Mouse (Mus musculus) embryonic fibroblast, embryonic 13.5 days (primary cell): Measurements from ENCODE around the gene Lxn.

Experiments
- CTCF ChIP-seq: IDR thresholded peaks from 2 replicates; pipeline ENCODE4 v1.5.1; 2011; ENCODE audit warnings: mild to moderate bottlenecking, control low read depth, low read length, moderate library complexity, borderline replicate concordance; ENCODE audit not compliant: insufficient read depth
- POLR2A ChIP-seq: IDR thresholded peaks from 2 replicates; pipeline ENCODE4 v1.6.1; 2011; ENCODE audit warnings: low read depth, mild to moderate bottlenecking, control low read depth, low read length, moderate library complexity

- TF ChIP-seq POLR2A (no peak), CTCF (no peak)
Measured at GRCm38 (mm10) chr3:67503878-67504277, 40.2 kb upstream of the Lxn start.
